25 mouse cellular contexts compared by ENCODE assay signal in genomic region chr14:54792166-54792565, GRCm38 (mm10). TPM values are rescaled to one million over a fixed set of nuclear protein-coding genes. Genes with fewer than 3 reads are reported as not detected.
DNase-seq lines count a peak whose midpoint lies in the region; ATAC-seq and TF ChIP-seq lines count a peak whose summit lies in the region.
"Had no signal": no experiment of that assay in that cellular context is flagged by ENCODE, and none has a peak within 500 bp of the region (broad histone marks: within the 10 kb centered on the region; RNA-seq: fewer than 3 reads in every experiment).

No protein-coding gene starts in this region.

- no peak overlapping the region for H3K9ac ChIP-seq in liver, postnatal 0 days (replicated peaks)

- H3K27ac ChIP-seq in liver, postnatal 0 days (ENCODE audit: low read depth): no peak overlapping the region

- H3K4me1 ChIP-seq in liver, postnatal 0 days (ENCODE audit: insufficient read depth): 0 out of 2 replicates have a peak, but pooled peaks cover 3% of the 10 kb centered on the region

- TF ChIP-seq CTCF in liver, postnatal 0 days (IDR thresholded peaks at IDR 0.05; ENCODE audit: low read depth): no peak

- peak; percentile 10; the same call in 1 of the 2 replicates for ATAC-seq in common myeloid progenitor, adult 5-6 weeks (replicated peaks; ENCODE audit: low read depth, poor library complexity, severe bottlenecking)
- peak; percentile 81 for ATAC-seq in granulocyte monocyte progenitor cell, adult 5-6 weeks (replicated peaks; ENCODE audit: poor library complexity, severe bottlenecking)
- ATAC-seq in megakaryocyte, adult 5-6 weeks (ENCODE audit: poor library complexity, severe bottlenecking): peak; percentile 51
- peak; percentile 45 for ATAC-seq in megakaryocyte progenitor cell, adult 5-6 weeks (replicated peaks; ENCODE audit: poor library complexity)
- ATAC-seq in liver, postnatal 0 days: no peak
- ATAC-seq: activated CD4-positive, CD25-positive, alpha-beta regulatory T cell, adult 4 months; CD4-positive, CD25-positive, alpha-beta regulatory T cell, adult 4 months; Patski had no signal

- no peak overlapping the region for H3K4me3 ChIP-seq in liver, postnatal 0 days (ENCODE audit: low read depth, low read length)

- H3K27me3 ChIP-seq in liver, postnatal 0 days (ENCODE audit: insufficient read depth, low read length): no peaks in the 10 kb centered on the region
- H3K27me3 ChIP-seq: Patski had no signal

- WGBS in liver, postnatal 0 days (ENCODE audit: insufficient replicate concordance): 68% methylated on average over 6 of the region's 6 CpGs

- no peaks in the 10 kb centered on the region for H3K9me3 ChIP-seq in liver, postnatal 0 days (ENCODE audit: low read length)

- H3K4me2 ChIP-seq in liver, postnatal 0 days (ENCODE audit: low read depth, low read length): no peak overlapping the region

- no peaks in the 10 kb centered on the region for H3K36me3 ChIP-seq in liver, postnatal 0 days (replicated peaks; ENCODE audit: insufficient read depth, low read length)
- H3K36me3 ChIP-seq: G1E had no signal

- TF ChIP-seq EP300 in liver, postnatal 0 days (IDR thresholded peaks at IDR 0.05; ENCODE audit: low read depth): no peak

- DNase-seq in liver, postnatal 0 days: no peak
- no peak for DNase-seq in cerebellum, adult 11-12 months
- DNase-seq in cerebellum, postnatal 4 days (ENCODE audit: low spot score in 2 of 2): no peak
- DNase-seq in gastrocnemius, adult 18-20 months (ENCODE audit: low spot score): no peak
- DNase-seq: adrenal gland, adult 2 months; adrenal gland, adult 8-10 months; adrenal gland, postnatal 10 days; adrenal gland, postnatal 14 days; adrenal gland, postnatal 25 days; adrenal gland, postnatal 36 days; B cell, adult 2 months; cerebellum, adult 11 months; cerebellum, adult 18-20 months had no signal

RNA-seq across cellular contexts. Expression of gene Slc7a8, which starts 10.4 kb away (rescaled TPM):
- total RNA-seq in common myeloid progenitor, adult 5-6 weeks (2017): 4.4 and 5.5 TPM in 2 replicates
- 7.6 and 8.3 TPM in 2 replicates for total RNA-seq in granulocyte monocyte progenitor cell, adult 5-6 weeks (2014; fragmentation: Nextera tagmentation)
- total RNA-seq in granulocyte monocyte progenitor cell, adult 5-6 weeks (2017): 2.0 and 3.2 TPM in 2 replicates
- 9.1 and 14.3 TPM in 2 replicates for total RNA-seq in megakaryocyte, adult 5-6 weeks (2015)
- total RNA-seq in megakaryocyte, adult 5-6 weeks (2017): 1.3 and 2.8 TPM in 2 replicates
- total RNA-seq in megakaryocyte progenitor cell, adult 5-6 weeks (2015): 4.7 and 7.7 TPM in 2 replicates
- total RNA-seq in megakaryocyte progenitor cell, adult 5-6 weeks (2017): 1.4 and 2.0 TPM in 2 replicates
- polyA plus RNA-seq in liver, postnatal 0 days (2015; fragmentation: Nextera tagmentation; extraction: Ambion mirVana): 2.2 and 2.8 TPM in 2 replicates
- 10 to 100 TPM; 10.7 to 24.4 TPM for total RNA-seq in gastrocnemius, adult 18-20 months (2021)
- polyA plus RNA-seq: activated CD4-positive, CD25-positive, alpha-beta regulatory T cell, adult 4 months; C2C12 had no signal

RNA-seq across cellular contexts. Expression of gene Rnf212b, which starts 21.8 kb away (rescaled TPM):
- not detected in 2 replicates for total RNA-seq in common myeloid progenitor, adult 5-6 weeks (2017)
- total RNA-seq in granulocyte monocyte progenitor cell, adult 5-6 weeks (2014; fragmentation: Nextera tagmentation): not detected in 2 replicates
- not detected in 2 replicates for total RNA-seq in granulocyte monocyte progenitor cell, adult 5-6 weeks (2017)
- total RNA-seq in megakaryocyte, adult 5-6 weeks (2015): not detected in 2 replicates
- total RNA-seq in megakaryocyte, adult 5-6 weeks (2017): not detected in 2 replicates
- total RNA-seq in megakaryocyte progenitor cell, adult 5-6 weeks (2015): not detected in 2 replicates
- total RNA-seq in megakaryocyte progenitor cell, adult 5-6 weeks (2017): not detected in 2 replicates
- not detected in 2 replicates for polyA plus RNA-seq in liver, postnatal 0 days (2015; fragmentation: Nextera tagmentation; extraction: Ambion mirVana)
- total RNA-seq in gastrocnemius, adult 18-20 months (2021): 1 to 10 TPM; 3.0 to 4.1 TPM
- total RNA-seq: adrenal gland, postnatal 14 days; CH12.LX; MEL had no signal
- polyA plus RNA-seq: activated CD4-positive, CD25-positive, alpha-beta regulatory T cell, adult 4 months; brain, embryonic 14.5 days; C2C12; CD4-positive, CD25-positive, alpha-beta regulatory T cell, adult 4 months; G1E; Patski had no signal
